Mouse (Mus musculus) midbrain, postnatal 0 days (tissue): ENCODE results near the gene Glis3. TPM values are rescaled to one million over a fixed set of nuclear protein-coding genes. Genes with fewer than 3 reads are reported as not detected.

ENCODE experiments used
- ATAC-seq: fragments of 200-750 bp; cut with Nextera tagmentation; 2 replicates; pipeline ENCODE4 v1.8.0; 2017; ENCODE audit warnings: moderate number of reproducible peaks, mild to moderate bottlenecking, moderate TSS enrichment, moderate library complexity; ENCODE audit not compliant: low FRiP score
- DNase-seq: peaks from one replicate; pipeline ENCODE4 v3.0.0-alpha.2; 2015; ENCODE audit warnings: low spot score
- H3K27ac ChIP-seq: fragments of 300-500 bp; sonication (generic); 2 replicates; pipeline ENCODE4 v1.5.1; 2014; ENCODE audit warnings: low read depth, mild to moderate bottlenecking, low read length, mixed read lengths
- H3K27me3 ChIP-seq: fragments of 300-500 bp; sonication (generic); 2 replicates; pipeline ENCODE4 v1.6.1; 2014; ENCODE audit warnings: low read length, control low read depth, mixed read lengths; ENCODE audit not compliant: insufficient read depth
- H3K36me3 ChIP-seq: fragments of 300-500 bp; sonication (generic); 2 replicates; pipeline ENCODE4 v1.6.1; 2014; ENCODE audit warnings: low read length, control low read depth, mixed read lengths; ENCODE audit not compliant: insufficient read depth
- H3K4me1 ChIP-seq: fragments of 300-500 bp; sonication (generic); 2 replicates; pipeline ENCODE4 v1.6.1; 2014; ENCODE audit warnings: mild to moderate bottlenecking, control low read depth, antibody characterized with exemption, low read length, mixed read lengths; ENCODE audit not compliant: insufficient read depth
- H3K4me2 ChIP-seq: fragments of 300-500 bp; sonication (generic); 2 replicates; pipeline ENCODE4 v1.6.1; 2014; ENCODE audit warnings: low read depth, mild to moderate bottlenecking, low read length, mixed read lengths; ENCODE audit not compliant: poor library complexity, severe bottlenecking
- H3K4me3 ChIP-seq: fragments of 300-500 bp; sonication (generic); 2 replicates; pipeline ENCODE4 v1.5.1; 2014; ENCODE audit warnings: low read depth, mild to moderate bottlenecking, low read length, moderate library complexity
- H3K9ac ChIP-seq: fragments of 300-500 bp; sonication (generic); replicated peaks from 2 replicates; pipeline ENCODE4 v1.6.1; 2014; ENCODE audit warnings: mild to moderate bottlenecking, low read length, moderate library complexity, mixed read lengths; ENCODE audit not compliant: poor library complexity, severe bottlenecking
- H3K9me3 ChIP-seq: fragments of 300-500 bp; sonication (generic); 2 replicates; pipeline ENCODE4 v1.6.1; 2016; ENCODE audit warnings: low read length, control low read depth
- CTCF ChIP-seq: IDR thresholded peaks from 2 replicates; pipeline ENCODE4 v1.5.1; 2016; ENCODE audit warnings: antibody characterized with exemption, mild to moderate bottlenecking
- WGBS: fragments of 180-500 bp; shearing (Covaris S2); extraction: QIAGEN DNeasy Blood & Tissue Kit; methylation state at CpG from one replicate; pipeline ENCODE4 v1.1.7; 2014; 5-methylcytosine and 5-hydroxymethylcytosine counted together
- polyA plus RNA-seq: library from polyadenylated mRNA; unstranded; fragments of >200 nt; fragmentation: Nextera tagmentation; extraction: Ambion mirVana; gene quantifications from 2 replicates; pipeline ENCODE4 v1.2.1, GENCODE M21; 2015
- total RNA-seq: library from RNA; depleted of rRNA; stranded (reverse); fragments of >200 nt; gene quantifications from 2 replicates; pipeline ENCODE4 v1.2.3, GENCODE M21; 2014

Glis3 gene
- total and polyA plus RNA-seq, 2 experiments from 2014 or later = 1.2 to 27.1 TPM

- Histone ChIP-seq H3K4me1 (0 out of 2 replicates have a peak, but pooled peaks cover 6% of the 10 kb centered on the region), H3K9ac (no peak overlapping the region), H3K27ac (peak overlapping the region; percentile 38; the same call in 1 of the 2 replicates), H3K4me3 (no peak overlapping the region), H3K27me3 (no peaks in the 10 kb centered on the region), H3K36me3 (no peaks in the 10 kb centered on the region), H3K9me3 (no peaks in the 10 kb centered on the region), H3K4me2 (no peak overlapping the region)
- DNase-seq (no peak), ATAC-seq (no peak)
- 26% methylated on average over 11 of the region's 11 CpGs for WGBS
- TF ChIP-seq CTCF = no peak
Observed at GRCm38 (mm10) chr19:28333007-28333766, 346.7 kb downstream of the Glis3 start.

DNA sequence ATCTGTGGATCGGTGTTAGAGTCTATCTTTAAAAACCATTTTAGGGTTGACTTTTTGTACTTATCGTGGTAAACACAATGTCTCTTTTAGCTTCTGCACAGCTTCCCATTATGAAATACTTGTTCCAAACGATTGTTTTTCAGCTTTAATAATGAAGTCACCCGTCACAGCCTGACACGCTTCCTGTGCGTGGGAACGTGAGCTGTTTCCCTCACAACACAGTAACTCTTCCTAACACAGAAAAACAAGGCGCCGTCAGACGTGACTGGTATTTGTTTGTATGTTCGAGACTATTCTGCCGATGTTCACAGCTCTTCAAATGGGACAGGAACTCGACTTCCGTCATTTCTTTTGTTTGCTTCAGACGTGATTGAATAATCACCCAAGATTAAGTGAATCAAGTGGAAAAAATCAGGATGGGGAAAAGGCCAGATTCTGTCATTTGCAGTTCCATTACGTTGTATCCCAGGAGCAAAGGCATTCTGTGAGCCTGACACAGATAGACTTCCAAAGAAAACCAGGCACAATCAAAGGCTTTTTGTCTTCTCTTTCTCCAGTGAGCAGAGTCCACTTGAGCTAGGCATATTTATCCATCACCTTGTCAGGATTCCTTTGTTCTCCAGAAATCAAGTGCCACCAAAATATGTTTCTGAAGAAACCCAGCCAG lies 351.3 kb downstream of the Glis3 start:
- H3K9ac ChIP-seq = no peak overlapping the region
- no peak overlapping the region for H3K27ac ChIP-seq
- H3K4me3 ChIP-seq = no peak overlapping the region
- no peak overlapping the region for H3K4me2 ChIP-seq
- H3K27me3 ChIP-seq = no peaks in the 10 kb centered on the region
- no peaks in the 10 kb centered on the region for H3K36me3 ChIP-seq
- 39% methylated on average over 16 of the region's 16 CpGs for WGBS
- no peaks in the 10 kb centered on the region for H3K9me3 ChIP-seq
- no peak for ATAC-seq
- no peak for TF ChIP-seq CTCF
- H3K4me1 ChIP-seq = no peaks in the 10 kb centered on the region
- no peak for DNase-seq

- H3K4me1 ChIP-seq = no peaks in the 10 kb centered on the region
- no peak for ATAC-seq
- DNase-seq = no peak
Observed at GRCm38 (mm10) chr19:28327536-28327935, 352.3 kb downstream of the Glis3 start.

DNA sequence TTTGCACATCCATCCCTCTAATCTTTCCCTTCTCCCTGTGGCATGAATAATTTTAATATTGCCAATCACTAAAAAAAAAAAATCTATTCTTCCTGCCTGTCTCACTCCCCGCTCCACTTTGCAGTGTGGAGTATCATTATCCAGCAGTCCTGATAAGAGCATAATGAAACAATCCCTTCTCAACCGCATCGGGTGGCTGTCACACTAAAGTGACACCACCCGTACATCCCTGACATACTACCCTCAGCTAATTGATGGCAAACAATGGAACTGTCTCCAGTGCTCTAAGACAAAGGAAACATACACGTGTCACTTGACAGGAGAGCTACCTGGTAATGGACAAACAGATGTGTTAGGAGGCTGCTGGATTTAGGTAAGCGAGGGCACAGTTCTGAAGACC lies 373.8 kb downstream of the Glis3 start:
- 0 out of 2 replicates have a peak, but pooled peaks cover 3% of the 10 kb centered on the region for H3K4me1 ChIP-seq
- no peak overlapping the region for H3K4me2 ChIP-seq
- no peaks in the 10 kb centered on the region for H3K9me3 ChIP-seq
- no peak for TF ChIP-seq CTCF
- peak overlapping the region; percentile 55 for H3K27ac ChIP-seq
- DNase-seq = no peak
- no peak overlapping the region for H3K9ac ChIP-seq
- ATAC-seq = peak; percentile 77; the same call in 1 of the 2 replicates
- no peak overlapping the region for H3K4me3 ChIP-seq
- H3K27me3 ChIP-seq = no peaks in the 10 kb centered on the region
- H3K36me3 ChIP-seq = no peaks in the 10 kb centered on the region
- WGBS = 30% methylated on average over 6 of the region's 6 CpGs

More at GRCm38 (mm10) chr19:28327536-28327935, 352.3 kb downstream of the Glis3 start:
- 94% methylated on average over 5 of the region's 5 CpGs for WGBS
- H3K9ac ChIP-seq = no peak overlapping the region
- no peak for TF ChIP-seq CTCF
- H3K9me3 ChIP-seq = no peaks in the 10 kb centered on the region
- no peak overlapping the region for H3K4me3 ChIP-seq
- H3K27me3 ChIP-seq = no peaks in the 10 kb centered on the region
- no peak overlapping the region for H3K4me2 ChIP-seq
- H3K36me3 ChIP-seq = no peaks in the 10 kb centered on the region; the same call in 1 of the 2 replicates
- no peak overlapping the region for H3K27ac ChIP-seq

DNA sequence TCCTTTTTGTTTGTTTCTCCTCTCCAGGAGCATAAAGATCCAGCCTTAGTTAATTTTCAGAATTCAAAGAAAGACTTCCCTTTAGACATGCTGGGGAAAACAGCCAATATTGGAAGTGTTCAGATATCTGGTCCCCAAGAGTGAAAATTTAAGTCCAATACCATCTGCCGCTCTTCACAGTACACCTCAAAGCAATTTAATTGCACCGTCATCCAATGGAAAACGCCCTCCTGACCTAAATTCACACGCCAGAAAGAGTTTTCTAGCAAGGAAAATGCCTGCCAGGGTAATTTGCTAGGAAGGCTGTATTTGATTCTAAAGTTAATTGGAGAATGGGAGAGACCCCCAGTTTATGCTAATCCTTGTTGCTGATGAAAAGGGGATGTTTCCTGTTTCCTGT lies 374.4 kb downstream of the Glis3 start:
- Histone ChIP-seq H3K4me3 (no peak overlapping the region), H3K9me3 (no peaks in the 10 kb centered on the region), H3K27ac (peak overlapping the region; percentile 55), H3K36me3 (no peaks in the 10 kb centered on the region), H3K9ac (no peak overlapping the region), H3K4me1 (0 out of 2 replicates have a peak, but pooled peaks cover 3% of the 10 kb centered on the region), H3K27me3 (no peaks in the 10 kb centered on the region), H3K4me2 (no peak overlapping the region)
- TF ChIP-seq CTCF = no peak
- ATAC-seq (no peak), DNase-seq (peak; percentile 36)
- WGBS = 29% methylated on average over 4 of the region's 4 CpGs

DNA sequence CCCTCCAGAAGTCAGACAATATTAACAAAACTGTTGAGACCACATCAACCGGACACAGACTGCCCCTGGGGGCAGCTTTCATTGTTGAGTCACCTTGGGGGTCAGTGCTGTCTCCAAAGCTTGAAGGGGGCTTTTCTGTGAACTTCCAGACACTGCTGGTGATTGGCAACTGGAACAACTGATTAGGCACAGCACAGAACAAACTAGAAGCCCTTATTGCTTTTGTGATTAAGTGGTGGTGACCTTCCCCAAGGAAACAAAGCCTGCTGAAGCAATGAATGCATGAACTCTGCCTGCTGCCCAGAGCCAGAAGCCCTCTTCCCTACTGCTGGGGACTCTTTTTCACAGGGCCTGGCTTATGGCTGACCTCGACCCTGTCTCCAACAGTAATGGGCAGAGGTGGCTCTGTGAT lies 377.0 kb downstream of the Glis3 start:
- 19% methylated on average over 2 of the region's 2 CpGs for WGBS
- H3K4me3 ChIP-seq = no peak overlapping the region
- TF ChIP-seq CTCF = no peak
- 0 out of 2 replicates have a peak, but pooled peaks cover 3% of the 10 kb centered on the region for H3K4me1 ChIP-seq
- no peaks in the 10 kb centered on the region for H3K27me3 ChIP-seq
- no peaks in the 10 kb centered on the region for H3K9me3 ChIP-seq
- H3K9ac ChIP-seq = no peak overlapping the region
- H3K27ac ChIP-seq = no peak overlapping the region
- DNase-seq = peak; percentile 33
- no peak overlapping the region for H3K4me2 ChIP-seq
- no peaks in the 10 kb centered on the region for H3K36me3 ChIP-seq
- ATAC-seq = no peak
